Mouse (Mus musculus) CD4-positive, CD25-positive, alpha-beta regulatory T cell, adult 9 weeks (primary cell): ENCODE measurements around the gene Pkp1. TPM values are rescaled to one million over a fixed set of nuclear protein-coding genes. Genes with fewer than 3 reads are reported as not detected.

Experiments
- polyA plus RNA-seq: library from polyadenylated mRNA; unstranded; fragments of 100-300 nt; shearing (Covaris generic); gene quantifications from one replicate; pipeline ENCODE4 v1.2.1, GENCODE M21; 2017

Gene Pkp1
- not detected for polyA plus RNA-seq

DNA sequence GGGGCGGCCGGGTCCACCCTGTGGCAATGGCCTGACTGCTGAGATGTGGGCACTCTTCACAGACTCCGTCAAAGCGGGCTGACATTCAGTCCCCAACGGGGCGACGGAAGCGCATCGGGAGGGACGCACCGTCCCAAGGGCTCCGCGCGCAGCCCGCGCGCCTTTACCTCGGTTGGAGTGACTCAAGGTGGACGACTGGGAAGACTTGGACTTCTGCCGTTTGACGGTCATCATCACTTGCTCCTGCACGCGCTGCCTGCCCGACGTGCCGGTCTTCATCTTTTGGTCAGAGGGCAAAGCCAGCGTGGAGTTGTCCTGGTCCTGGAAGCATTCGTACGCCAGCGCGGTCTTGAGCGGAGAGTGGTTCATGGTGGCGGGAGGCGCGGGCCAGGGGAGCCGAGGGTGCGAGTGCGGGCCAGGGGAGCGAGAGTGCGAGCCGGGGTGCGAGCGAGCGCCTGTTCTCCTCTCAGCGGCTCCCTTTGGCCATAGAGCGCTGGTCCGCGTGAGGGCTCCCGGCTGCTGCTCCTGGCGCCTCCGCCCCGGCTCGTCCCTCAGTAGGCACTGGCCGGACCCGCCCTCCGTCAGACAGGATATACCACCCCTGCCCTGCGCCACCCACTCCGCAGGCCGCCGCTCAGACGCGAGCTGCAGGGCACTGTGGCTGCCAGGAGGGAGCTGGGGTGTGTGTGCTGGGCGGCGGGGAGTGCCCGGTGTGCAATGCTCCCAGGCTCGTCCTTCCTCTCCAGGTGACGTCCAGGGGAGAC, at the start of gene Pkp1:
Gene Pkp1, minus strand, starts transcription at position 564 of the 764 bp plus-strand sequence.

DNA sequence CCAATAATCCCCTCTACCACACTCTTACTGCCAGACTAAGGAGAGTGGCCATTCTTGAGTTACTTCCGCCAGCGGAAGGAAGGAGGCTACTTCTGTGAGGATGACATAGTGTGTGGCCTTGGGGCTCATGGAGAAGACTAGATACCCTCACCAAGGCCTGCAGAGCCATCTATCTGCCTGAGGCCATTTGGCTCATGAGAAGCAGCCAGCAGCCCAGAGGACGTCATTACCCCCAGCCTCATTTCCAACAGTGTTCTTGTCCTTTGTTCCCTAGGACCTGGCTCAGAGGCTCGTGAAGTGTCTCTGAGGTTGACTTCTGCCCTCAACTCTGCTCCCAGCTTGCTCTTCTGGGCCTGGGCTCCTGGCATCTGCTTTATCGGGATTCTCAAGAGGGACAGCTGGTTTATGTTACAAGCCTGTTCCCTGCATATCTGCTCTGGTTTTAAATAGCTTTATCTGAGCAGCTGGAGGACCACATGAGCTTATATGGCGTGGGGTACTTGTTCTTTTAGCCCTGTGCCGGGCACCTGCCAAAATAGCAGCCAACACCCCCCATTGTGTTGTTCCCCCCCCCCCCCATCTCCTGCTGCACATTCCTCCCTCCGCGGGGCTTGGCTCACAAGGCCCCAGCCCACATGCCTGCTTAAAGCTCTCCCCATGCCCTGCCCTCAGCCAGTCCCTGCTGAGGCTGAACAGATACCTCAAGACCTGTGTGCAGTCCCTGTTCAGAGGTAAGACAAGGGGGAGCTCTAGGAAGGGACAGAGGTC, 83.1 kb downstream of the Pkp1 start, which contains the start of gene Tnnt2:
Gene Tnnt2, plus strand, starts transcription at position 639 of the 768 bp plus-strand sequence.

Other genes with a start within 250 kb of the Pkp1 start
- 86.1 TPM for gene Csrp1, start 199.1 kb downstream of the Pkp1 start, polyA plus RNA-seq
- 0.83 TPM for gene Phlda3, start 153.1 kb downstream of the Pkp1 start, polyA plus RNA-seq
- 0.53 TPM for gene Tnni1, start 139.8 kb downstream of the Pkp1 start, polyA plus RNA-seq
- gene Lad1, start 100.6 kb downstream of the Pkp1 start, polyA plus RNA-seq, result 15.8 TPM
- gene Tnnt2, start 82.9 kb downstream of the Pkp1 start, polyA plus RNA-seq, result 1.0 TPM
- gene Igfn1, start 87.1 kb upstream of the Pkp1 start, polyA plus RNA-seq, result not detected
- 50.1 TPM for gene Tmem9, start 88.9 kb upstream of the Pkp1 start, polyA plus RNA-seq
- gene Ascl5, start 131.6 kb upstream of the Pkp1 start, polyA plus RNA-seq, result not detected
- 3.3 TPM for gene Cacna1s, start 133.5 kb upstream of the Pkp1 start, polyA plus RNA-seq
- gene Kif21b, start 212.2 kb upstream of the Pkp1 start, polyA plus RNA-seq, result 40.3 TPM